Mouse (Mus musculus) olfactory bulb, adult 2 months (tissue): Measurements from ENCODE around the gene Slc39a11.

Experiments
- CTCF ChIP-seq: fragments of 200-500 bp; IDR thresholded peaks from 2 replicates; pipeline ENCODE4 v1.5.1; 2012; ENCODE audit warnings: low read depth, mild to moderate bottlenecking, low read length, moderate library complexity; ENCODE audit not compliant: insufficient read depth
- POLR2A ChIP-seq: fragments of 200-500 bp; IDR thresholded peaks from 2 replicates; pipeline ENCODE4 v1.6.1; 2012; ENCODE audit warnings: mild to moderate bottlenecking, low read depth, low read length, moderate library complexity; ENCODE audit not compliant: insufficient read depth

DNA sequence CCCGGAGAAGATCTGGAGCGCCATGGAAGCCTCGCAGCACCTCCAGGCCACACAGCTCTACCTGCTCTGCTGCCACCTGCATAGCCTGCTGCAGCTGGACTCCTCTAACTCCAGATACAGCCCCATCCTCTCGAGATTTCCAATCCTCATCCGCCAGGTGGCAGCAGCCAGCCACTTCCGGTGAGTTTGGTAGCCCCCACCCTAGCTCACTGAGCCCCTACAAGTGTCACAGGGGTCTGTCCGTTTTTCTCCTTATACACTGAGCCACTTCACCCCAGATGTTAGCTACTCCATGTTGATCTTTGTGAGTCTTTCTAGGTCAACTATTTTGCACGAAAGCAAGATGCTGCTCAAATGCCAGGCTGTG is 2.0 kb upstream of the Slc39a11 start:
- TF ChIP-seq CTCF: no peak
- TF ChIP-seq POLR2A: no peak
